Mouse (Mus musculus): Measurements from ENCODE around the gene Cnot11. TPM values are rescaled to one million over a fixed set of nuclear protein-coding genes. Genes with fewer than 3 reads are reported as not detected.
"Not testable (repeated sequence)": the region's sequence is repeated elsewhere in the genome, so short reads cannot be mapped to it uniquely, and the experiment has no call there.

Cnot11 gene
- polyA plus RNA-seq, 1 experiment from 2014 or later: 20.0 TPM

- H3K36me3 ChIP-seq; H3K4me3 ChIP-seq; H3K27me3 ChIP-seq (replicated peaks); H3K4me2 ChIP-seq; H3K9ac ChIP-seq; H3K27ac ChIP-seq; H3K9me3 ChIP-seq (replicated peaks); H3K4me1 ChIP-seq; ATAC-seq: not testable (repeated sequence)
- WGBS (ENCODE audit: insufficient replicate concordance): 47% methylated on average over 1 of the region's 1 CpGs
Observed at GRCm38 (mm10) chr1:39591557-39591956, 56.8 kb downstream of the Cnot11 start.

- ATAC-seq: peak; percentile 54; the same call in 1 of the 2 replicates
- no peak overlapping the region for H3K9ac ChIP-seq
- H3K4me2 ChIP-seq: no peak overlapping the region
- no peaks in the 10 kb centered on the region for H3K27me3 ChIP-seq (replicated peaks)
- H3K4me3 ChIP-seq: no peak overlapping the region
- no peaks in the 10 kb centered on the region for H3K4me1 ChIP-seq
- H3K9me3 ChIP-seq (replicated peaks): no peaks in the 10 kb centered on the region
- no peaks in the 10 kb centered on the region for H3K36me3 ChIP-seq
- no peak overlapping the region for H3K27ac ChIP-seq
- WGBS (ENCODE audit: insufficient replicate concordance): 59% methylated on average over 4 of the region's 4 CpGs
Observed at GRCm38 (mm10) chr1:39592090-39592489, 57.3 kb downstream of the Cnot11 start.

DNA sequence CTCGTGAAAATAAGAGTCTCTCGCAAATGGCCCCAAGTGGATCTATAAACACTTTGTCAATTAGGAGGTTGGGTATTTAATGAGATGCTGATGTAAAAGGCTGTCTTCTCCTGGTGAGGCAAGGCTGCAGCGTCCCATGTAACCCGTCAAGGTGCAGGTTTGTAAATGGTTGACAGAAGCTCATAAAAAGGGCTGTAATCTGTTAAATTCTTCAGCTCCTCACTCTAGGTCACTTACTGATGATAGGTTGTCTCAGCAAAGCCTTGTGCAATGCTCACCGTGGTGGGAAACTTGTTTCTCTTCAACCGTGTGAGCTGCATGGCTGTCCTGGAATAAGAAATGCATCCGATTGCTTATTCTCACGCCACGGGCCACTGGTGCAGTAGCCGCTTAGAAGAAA is 59.0 kb downstream of the Cnot11 start:
- WGBS (ENCODE audit: insufficient replicate concordance): 74% methylated on average over 10 of the region's 10 CpGs
- ATAC-seq: no peak
- no peaks in the 10 kb centered on the region for H3K9me3 ChIP-seq (replicated peaks)
- no peaks in the 10 kb centered on the region for H3K27me3 ChIP-seq (replicated peaks)
- no peak overlapping the region for H3K4me3 ChIP-seq
- H3K9ac ChIP-seq: no peak overlapping the region
- H3K4me1 ChIP-seq: no peaks in the 10 kb centered on the region
- 0 out of 2 replicates have a peak, but pooled peaks cover 3% of the 10 kb centered on the region for H3K36me3 ChIP-seq
- no peak overlapping the region for H3K27ac ChIP-seq
- no peak overlapping the region for H3K4me2 ChIP-seq

Other genes with a start within 250 kb of the Cnot11 start
- gene Rpl31, start 167.2 kb upstream of the Cnot11 start, polyA plus RNA-seq (2016; fragmentation: Nextera tagmentation; extraction: Ambion mirVana): 511 and 538 TPM in 2 replicates
- 4.9 and 5.0 TPM in 2 replicates for gene Tbc1d8, start 56.2 kb upstream of the Cnot11 start, polyA plus RNA-seq (2016; fragmentation: Nextera tagmentation; extraction: Ambion mirVana)
- 25.6 and 27.3 TPM in 2 replicates for gene Rnf149, start 42.4 kb downstream of the Cnot11 start, polyA plus RNA-seq (2016; fragmentation: Nextera tagmentation; extraction: Ambion mirVana)
- gene Creg2, start 116.5 kb downstream of the Cnot11 start, polyA plus RNA-seq (2016; fragmentation: Nextera tagmentation; extraction: Ambion mirVana): not detected in 2 replicates
- gene Rfx8, start 186.0 kb downstream of the Cnot11 start, polyA plus RNA-seq (2016; fragmentation: Nextera tagmentation; extraction: Ambion mirVana): 0.12 TPM in 2 replicates

All from liver, embryonic 12.5 days (tissue).